Mouse (Mus musculus) v-Abl transformed pro-B cells (cell line): ENCODE results near the gene Ly9.

ENCODE experiments used
- in situ Hi-C, 2 experiments: fragments of 400-800 bp; cut with MboI; formaldehyde crosslinking; loops; one replicate each; pipeline ENCODE4 v1.15.1; 2025; ENCODE audit not compliant: unreplicated experiment in 2 of 2

Ly9 gene

DNA sequence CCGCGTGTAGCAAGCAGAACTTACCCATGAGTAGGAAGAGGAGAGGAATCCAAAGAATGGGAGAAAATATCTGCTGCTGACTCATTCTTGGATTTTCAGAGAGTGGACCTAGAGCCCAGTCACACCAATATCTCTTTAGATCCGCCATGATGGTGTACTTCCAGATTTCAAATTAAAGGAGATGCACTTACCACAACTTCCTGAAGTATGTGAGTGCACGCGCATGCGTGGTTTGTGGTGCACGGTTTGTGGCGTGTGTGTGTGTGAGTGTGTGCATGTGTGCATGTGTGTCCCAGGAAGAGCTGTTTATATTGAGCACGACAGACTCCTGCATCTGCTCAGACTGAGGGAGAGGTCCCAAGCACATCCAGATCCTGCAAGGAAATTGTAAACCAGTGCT, at the start of gene Ly9:
Gene Ly9, minus strand, starts transcription at position 235 of the 400 bp plus-strand sequence.
- in situ Hi-C loops: loop anchor here (5.0 to 25.0 kb wide), 3 partner anchors 50 to 245 kb away; partner anchors contain the start of genes Klhdc9 (in 2 of the 2) and Nectin4 (in 2 of the 2)

- in situ Hi-C loops: no loop called here
These were observed 45.5 kb upstream of the Ly9 start, which contains the start of gene Slamf7 for GRCm38 (mm10) chr1:171652734-171653133. TSS of gene Slamf7 (minus strand) at chr1:171653035.

- in situ Hi-C loops: no loop called here
These were observed 41.6 kb upstream of the Ly9 start for GRCm38 (mm10) chr1:171648840-171649239.

- in situ Hi-C loops: no loop called here
These were observed 40.5 kb upstream of the Ly9 start for GRCm38 (mm10) chr1:171647716-171648115.

DNA sequence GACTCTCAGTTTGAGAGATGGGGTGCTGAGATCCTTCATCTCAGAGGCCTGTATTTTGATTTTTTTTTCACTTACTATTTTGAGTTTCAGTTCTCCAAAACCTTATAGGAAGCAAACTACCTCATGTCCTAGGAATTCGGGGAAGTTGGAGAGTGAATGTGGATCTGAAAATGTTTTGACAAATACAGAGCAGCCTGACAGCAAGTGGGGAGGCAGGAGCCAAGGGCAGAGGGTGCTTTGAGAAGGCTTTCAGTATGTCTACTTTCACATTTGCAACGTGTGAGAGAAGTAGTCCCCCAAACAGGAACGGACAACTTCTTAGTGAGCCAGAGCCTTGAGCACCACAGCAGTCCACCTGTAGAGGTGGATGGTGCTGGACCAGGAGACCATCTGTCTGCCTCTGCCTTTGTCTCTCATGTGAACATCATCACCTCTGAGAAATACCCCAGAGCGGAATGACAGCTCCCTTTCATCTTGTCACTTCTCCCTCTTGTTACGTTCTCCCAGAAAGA, 39.3 kb upstream of the Ly9 start:
- in situ Hi-C loops: no loop called here

DNA sequence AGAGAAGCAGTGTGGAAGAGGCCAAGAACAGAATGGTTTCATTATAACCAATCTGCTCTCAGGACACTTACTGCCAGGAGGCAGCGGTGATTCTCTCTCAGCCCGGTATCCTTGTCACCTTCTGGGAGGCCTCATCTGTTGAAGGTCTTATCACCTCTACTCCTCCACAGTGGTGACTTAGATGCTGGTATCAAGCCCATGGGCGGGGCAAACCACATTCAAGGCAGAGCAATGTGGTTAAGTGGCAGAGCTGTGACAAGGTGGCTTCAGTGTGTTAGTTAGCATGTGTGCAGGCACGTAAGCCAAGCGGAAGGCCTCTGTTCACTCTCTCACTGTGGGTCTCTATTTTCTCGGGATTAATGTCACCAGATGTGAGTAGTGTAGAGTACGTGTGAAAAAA, 36.4 kb upstream of the Ly9 start:
- in situ Hi-C loops: no loop called here

- in situ Hi-C loops: no loop called here
These were observed 33.6 kb upstream of the Ly9 start for GRCm38 (mm10) chr1:171640796-171641195.

- in situ Hi-C loops: no loop called here
These were observed 31.5 kb upstream of the Ly9 start for GRCm38 (mm10) chr1:171638686-171639085.

DNA sequence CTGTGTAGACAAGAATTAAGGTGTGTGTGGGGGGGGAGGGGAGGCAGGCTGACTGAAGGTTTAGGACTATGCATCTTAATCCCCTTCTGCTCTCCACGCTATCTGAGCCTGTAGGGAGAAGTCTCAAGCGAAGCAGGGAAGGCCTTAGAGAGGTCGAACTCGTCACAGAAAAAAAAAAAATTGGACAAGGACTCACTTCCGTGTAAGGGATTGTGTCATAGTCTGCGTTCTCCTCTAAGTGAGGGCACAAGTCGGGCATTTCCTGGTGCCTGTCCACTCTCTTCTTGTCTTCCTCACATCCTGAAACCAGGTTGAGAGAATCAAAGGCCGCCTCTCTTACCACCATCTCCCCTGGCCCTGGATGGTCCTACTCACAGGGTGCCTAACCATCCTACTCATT, 29.9 kb upstream of the Ly9 start:
- in situ Hi-C loops: no loop called here

- in situ Hi-C loops: no loop called here
These were observed 28.5 kb upstream of the Ly9 start for GRCm38 (mm10) chr1:171635696-171636095.

DNA sequence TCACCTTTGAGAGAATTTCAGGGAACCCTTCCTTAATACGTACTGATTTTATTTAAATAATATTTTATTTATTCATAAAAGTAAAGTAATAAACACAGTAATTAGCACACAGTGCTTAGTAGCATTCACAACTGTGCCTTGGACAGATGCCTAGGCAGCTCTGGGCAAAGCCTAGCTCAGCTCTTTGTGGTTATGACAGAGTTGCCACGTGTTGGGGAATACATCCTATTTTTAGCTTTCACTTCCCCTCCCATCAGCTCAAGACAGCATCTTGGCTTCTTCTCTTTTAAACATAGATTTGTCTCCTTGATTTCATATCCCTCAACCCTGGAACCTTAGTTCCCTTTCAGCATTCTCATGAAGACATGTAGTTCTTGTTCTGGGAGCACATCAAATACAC, 24.2 kb upstream of the Ly9 start:
- in situ Hi-C loops: no loop called here

- in situ Hi-C loops: no loop called here
These were observed 23.7 kb upstream of the Ly9 start for GRCm38 (mm10) chr1:171630912-171631311.

DNA sequence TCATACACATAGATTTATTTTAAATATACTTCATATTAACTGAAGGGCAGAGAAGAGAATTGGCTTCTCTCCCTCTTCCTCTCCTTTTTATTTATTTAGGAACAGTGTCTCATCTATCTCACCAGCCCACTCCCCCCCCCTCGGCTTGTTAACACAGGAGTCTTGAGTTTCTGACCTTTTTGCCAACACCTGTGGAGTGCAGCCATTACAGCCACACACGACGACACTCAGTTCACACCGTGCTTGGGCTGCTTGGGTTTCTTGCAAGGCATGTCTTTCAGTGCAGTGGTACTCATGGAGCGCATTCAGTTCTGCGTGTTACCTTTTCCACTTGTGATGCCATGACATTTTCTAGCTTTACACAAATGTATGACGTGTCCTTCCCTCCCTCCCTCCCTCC, 22.8 kb upstream of the Ly9 start:
- in situ Hi-C loops: no loop called here

DNA sequence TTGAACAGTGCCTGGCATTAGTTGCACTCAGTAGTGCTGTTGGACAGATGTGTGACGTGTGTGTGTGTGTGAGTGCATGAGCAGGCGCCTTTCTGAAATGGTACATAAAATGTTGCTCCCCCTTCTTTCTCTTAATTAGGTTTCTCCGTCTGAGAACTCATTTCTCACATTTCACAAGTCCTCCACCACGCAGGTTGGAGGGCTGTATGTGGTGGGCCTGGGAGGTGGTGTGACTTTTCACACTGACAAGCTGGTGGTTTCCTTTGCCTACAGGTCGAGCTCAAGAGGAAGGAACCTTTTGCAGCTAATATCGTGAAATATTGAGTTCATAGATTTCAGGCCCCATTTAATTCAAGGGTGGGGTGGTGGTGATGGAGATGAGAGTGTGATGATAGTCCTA, 22.0 kb upstream of the Ly9 start:
- in situ Hi-C loops: no loop called here

DNA sequence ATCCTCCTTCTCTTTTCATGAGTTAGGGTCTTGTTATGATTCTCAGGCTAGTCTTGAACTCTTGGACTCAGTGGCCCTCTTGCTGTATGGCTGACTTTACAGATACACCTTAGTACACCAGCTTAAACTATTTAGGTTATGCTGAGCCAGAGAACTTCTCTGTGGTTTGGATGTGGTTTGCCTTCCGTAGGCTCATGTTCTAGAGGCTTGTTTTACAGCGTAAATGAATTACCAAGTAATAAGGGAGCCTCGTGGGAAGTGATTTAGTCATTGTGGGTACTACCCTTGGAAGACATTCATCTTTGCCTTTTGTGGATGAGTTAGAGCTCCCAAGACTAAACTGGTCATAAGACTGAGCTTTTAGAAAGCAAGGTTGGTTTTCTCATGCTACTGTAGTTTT, 20.6 kb upstream of the Ly9 start:
- in situ Hi-C loops: no loop called here

- in situ Hi-C loops: loop anchor here (25.0 kb wide), 1 partner anchor 258 kb away; the partner anchor contains the start of genes Klhdc9 (in 2 of the 2) and Nectin4 (in 2 of the 2)
These were observed 12.9 kb upstream of the Ly9 start for GRCm38 (mm10) chr1:171620091-171620490.

DNA sequence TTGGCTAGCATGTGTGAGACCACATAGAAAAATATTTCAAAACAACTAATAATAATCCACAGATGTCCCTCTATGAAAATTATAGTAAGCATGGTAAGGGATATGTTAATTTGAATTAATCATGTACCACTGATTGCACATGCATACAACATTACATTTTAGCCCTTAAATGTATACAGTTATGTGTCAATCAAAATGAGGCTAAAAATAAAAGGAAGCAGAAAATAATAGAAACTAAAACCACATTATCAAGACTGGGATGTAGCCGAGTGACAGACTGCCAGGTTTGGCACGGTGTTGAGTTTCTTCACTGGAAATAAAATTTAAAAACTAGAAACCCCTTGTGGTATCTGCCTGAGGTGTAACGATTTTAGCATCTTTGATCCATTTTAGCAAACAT, 12.4 kb upstream of the Ly9 start:
- in situ Hi-C loops: loop anchor here (5.0 to 25.0 kb wide), 2 partner anchors 38 to 257 kb away; partner anchors contain the start of genes Klhdc9 (in 2 of the 2) and Nectin4 (in 2 of the 2)

- in situ Hi-C loops: loop anchor here (5.0 to 25.0 kb wide), 2 partner anchors 38 to 257 kb away; partner anchors contain the start of genes Klhdc9 (in 2 of the 2) and Nectin4 (in 2 of the 2)
These were observed 11.8 kb upstream of the Ly9 start for GRCm38 (mm10) chr1:171619001-171619400.

DNA sequence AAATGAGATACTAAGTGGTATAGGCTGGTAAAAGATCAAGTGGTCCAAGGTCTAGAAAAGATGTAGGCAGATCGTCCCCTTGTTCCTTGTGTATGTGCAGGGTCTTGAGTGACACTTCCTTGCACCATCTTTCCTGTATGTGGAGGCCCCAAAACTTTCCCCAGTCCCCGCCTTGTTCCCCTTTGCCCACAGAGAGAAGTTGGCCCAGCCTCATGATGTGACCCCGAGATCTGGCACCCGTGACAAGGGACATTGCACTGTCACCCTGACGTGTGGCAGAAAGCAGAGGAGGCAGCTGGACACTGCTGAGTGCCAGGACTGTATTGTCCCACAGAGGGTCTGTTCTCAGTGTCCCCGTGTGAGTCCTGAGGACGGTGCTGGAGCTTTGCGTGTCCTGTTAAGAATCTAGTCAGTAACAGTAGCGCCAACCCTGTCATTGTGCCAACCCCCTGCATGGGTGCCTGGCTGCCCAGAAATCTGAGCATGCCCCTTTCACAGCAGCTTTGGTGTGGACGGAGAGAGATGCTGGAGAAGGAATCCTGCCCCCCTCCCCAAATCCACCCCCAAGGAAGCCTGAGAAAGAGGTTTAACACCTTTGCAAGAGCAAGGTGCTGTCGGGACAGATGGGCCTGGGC, 9.8 kb upstream of the Ly9 start:
- in situ Hi-C loops: loop anchor here (5.0 to 25.0 kb wide), 2 partner anchors 40 to 255 kb away; partner anchors contain the start of genes Klhdc9 (in 2 of the 2) and Nectin4 (in 2 of the 2)

- in situ Hi-C loops: loop anchor here (5.0 to 25.0 kb wide), 2 partner anchors 83 to 252 kb away; partner anchors contain the start of genes Klhdc9 (in 2 of the 2) and Nectin4 (in 2 of the 2)
These were observed 6.8 kb upstream of the Ly9 start for GRCm38 (mm10) chr1:171613962-171614361.

- in situ Hi-C loops: loop anchor here (5.0 to 25.0 kb wide), 2 partner anchors 87 to 248 kb away; partner anchors contain the start of genes Klhdc9 (in 2 of the 2) and Nectin4 (in 2 of the 2)
These were observed 3.6 kb upstream of the Ly9 start for GRCm38 (mm10) chr1:171610781-171611180.

- in situ Hi-C loops: loop anchor here (5.0 to 25.0 kb wide), 2 partner anchors 87 to 248 kb away; partner anchors contain the start of genes Klhdc9 (in 2 of the 2) and Nectin4 (in 2 of the 2)
These were observed 2.8 kb upstream of the Ly9 start for GRCm38 (mm10) chr1:171610026-171610425.
